Mouse (Mus musculus) gastrocnemius, adult 8-10 months (tissue): ENCODE measurements around the gene 1700049E17Rik2. TPM values are rescaled to one million over a fixed set of nuclear protein-coding genes. Genes with fewer than 3 reads are reported as not detected.
"Not testable (repeated sequence)": the region's sequence is repeated elsewhere in the genome, so short reads cannot be mapped to it uniquely, and the experiment has no call there.

Experiments
- DNase-seq, 2 experiments: peaks; one replicate each; pipeline ENCODE4 v3.0.0; 2022; ENCODE audit warnings: low spot score in 2 of 2
- total RNA-seq, 4 experiments: library from RNA; stranded (reverse); gene quantifications; 2 replicates each; pipeline ENCODE4 v1.2.4; 2022

1700049E17Rik2 gene
- not detected for total RNA-seq

GRCm38 (mm10) chr14:41572911-41573310 lies at the start of gene 1700049E17Rik2:
Gene 1700049E17Rik2, plus strand, starts transcription at chr14:41573211.
- not testable (repeated sequence) for DNase-seq

- DNase-seq = not testable (repeated sequence)
Observed at GRCm38 (mm10) chr14:41524695-41525094, 48.3 kb upstream of the 1700049E17Rik2 start.

DNA sequence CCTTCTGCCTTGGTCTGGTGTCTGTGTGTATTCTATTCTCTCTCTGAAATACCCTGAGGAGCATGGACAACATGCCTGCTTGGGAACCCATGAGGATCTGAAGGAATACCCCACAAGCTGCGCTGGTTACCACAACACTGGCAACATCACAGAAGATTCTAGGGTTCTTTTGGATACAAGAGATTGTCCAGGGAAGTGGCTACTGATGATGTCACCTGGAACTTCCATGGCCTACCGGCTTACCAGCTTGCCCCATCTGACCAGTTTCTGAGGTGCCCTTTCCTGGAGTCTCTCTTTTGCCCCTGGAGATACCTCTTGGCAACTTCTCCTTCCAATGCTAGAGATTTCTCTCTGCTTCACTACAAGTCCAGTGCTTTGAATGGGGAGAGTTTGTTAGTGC lies 17.5 kb upstream of the 1700049E17Rik2 start, which contains the start of gene Gm7970:
Gene Gm7970, minus strand, starts transcription at position 101 of the 400 bp plus-strand sequence.
- DNase-seq = peak in 1 of 2 experiments; percentile 1

GRCm38 (mm10) chr14:41586346-41586745 lies 13.3 kb downstream of the 1700049E17Rik2 start:
- not testable (repeated sequence) for DNase-seq

- DNase-seq = not testable (repeated sequence)
Observed at GRCm38 (mm10) chr14:41600935-41601334, 27.9 kb downstream of the 1700049E17Rik2 start.

GRCm38 (mm10) chr14:41610690-41611089 lies 37.7 kb downstream of the 1700049E17Rik2 start:
- DNase-seq = not testable (repeated sequence)

GRCm38 (mm10) chr14:41622535-41622934 lies 49.5 kb downstream of the 1700049E17Rik2 start:
- not testable (repeated sequence) for DNase-seq

GRCm38 (mm10) chr14:41624512-41624911 lies 51.5 kb downstream of the 1700049E17Rik2 start, which contains the start of gene Gm3072:
Gene Gm3072, minus strand, starts transcription at chr14:41624612.
- DNase-seq = not testable (repeated sequence)

GRCm38 (mm10) chr14:41630144-41630543 lies 57.1 kb downstream of the 1700049E17Rik2 start:
- DNase-seq = not testable (repeated sequence)

Other genes with a start within 250 kb of the 1700049E17Rik2 start
- not detected for gene Gm5798, start 224.6 kb upstream of the 1700049E17Rik2 start, total RNA-seq
- gene Gm7945, start 186.8 kb upstream of the 1700049E17Rik2 start, total RNA-seq = not detected
- not detected for gene Gm6482, start 164.9 kb upstream of the 1700049E17Rik2 start, total RNA-seq
- not detected for gene Gm7954, start 119.7 kb upstream of the 1700049E17Rik2 start, total RNA-seq
- not detected for gene Gm3486, start 83.7 kb upstream of the 1700049E17Rik2 start, total RNA-seq
- gene Gm7970, start 17.6 kb upstream of the 1700049E17Rik2 start, total RNA-seq = not detected
- gene Gm3072, start 51.4 kb downstream of the 1700049E17Rik2 start, total RNA-seq = not detected
- not detected for gene Gm3676, start 73.3 kb downstream of the 1700049E17Rik2 start, total RNA-seq
- not detected for gene Gm8068, start 128.7 kb downstream of the 1700049E17Rik2 start, total RNA-seq
- not detected for gene Gm7929, start 177.4 kb downstream of the 1700049E17Rik2 start, total RNA-seq
- gene Gm47189, start 199.2 kb downstream of the 1700049E17Rik2 start, total RNA-seq = not detected